ENCODE assay signal across 17 mouse cellular contexts in the genomic region with DNA sequence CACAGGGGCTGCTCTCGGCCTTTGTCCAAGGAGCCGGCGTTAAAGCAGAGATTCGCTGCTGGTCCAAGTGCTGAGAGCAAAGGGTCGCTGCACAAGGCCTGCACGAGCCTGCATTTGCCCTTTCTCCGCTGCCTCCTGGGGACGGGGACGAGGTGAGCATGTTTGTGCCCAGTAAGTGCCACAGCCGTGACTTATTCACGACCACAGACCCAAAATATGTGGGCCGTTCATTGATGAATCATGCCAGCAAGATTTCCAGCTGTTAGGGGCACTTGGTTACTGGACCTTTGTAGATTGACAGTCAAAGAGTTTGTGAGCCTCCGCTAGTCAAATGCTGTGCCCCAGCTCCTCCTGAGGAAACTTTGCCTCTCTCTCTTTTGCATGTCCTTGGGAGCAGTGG. TPM values are rescaled to one million over a fixed set of nuclear protein-coding genes. Genes with fewer than 3 reads are reported as not detected.
A peak's percentile ranks its signal among the peaks of the same experiment; 100 is the strongest.
DNase-seq lines count a peak whose midpoint lies in the region; ATAC-seq lines count a peak whose summit lies in the region.
"Had no signal": no experiment of that assay in that cellular context is flagged by ENCODE, and none has a peak within 500 bp of the region (broad histone marks: within the 10 kb centered on the region; RNA-seq: fewer than 3 reads in every experiment).

No protein-coding gene starts in this region.

- no peaks in the 10 kb centered on the region for H3K9me3 ChIP-seq in heart, embryonic 10.5 days
- no peaks in the 10 kb centered on the region for H3K9me3 ChIP-seq in limb, embryonic 12.5 days
- H3K9me3 ChIP-seq in midbrain, embryonic 10.5 days (replicated peaks) = no peaks in the 10 kb centered on the region
- H3K9me3 ChIP-seq: forebrain, embryonic 12.5 days; liver, embryonic 13.5 days had no signal

- H3K27me3 ChIP-seq in heart, embryonic 10.5 days (ENCODE audit: insufficient read depth, poor library complexity, severe bottlenecking) = peaks cover 13% of the 10 kb centered on the region; the same call in 1 of the 2 replicates
- no peaks in the 10 kb centered on the region; the same call in 1 of the 2 replicates for H3K27me3 ChIP-seq in limb, embryonic 12.5 days
- H3K27me3 ChIP-seq in midbrain, embryonic 10.5 days (ENCODE audit: low read depth, poor library complexity, severe bottlenecking) = peaks cover 17% of the 10 kb centered on the region
- H3K27me3 ChIP-seq: liver, embryonic 13.5 days; Patski had no signal

- H3K27ac ChIP-seq in heart, embryonic 10.5 days = peak overlapping the region; percentile 47; the same call in 1 of the 2 replicates
- H3K27ac ChIP-seq in limb, embryonic 12.5 days = peak overlapping the region; percentile 45; the same call in 1 of the 2 replicates
- H3K27ac ChIP-seq in midbrain, embryonic 10.5 days (replicated peaks) = no peak overlapping the region
- H3K27ac ChIP-seq: forebrain, embryonic 12.5 days; liver, embryonic 13.5 days had no signal

- ATAC-seq in limb, embryonic 12.5 days (ENCODE audit: insufficient number of reproducible peaks, insufficient read depth, low FRiP score, low TSS enrichment, low read depth) = no peak
- ATAC-seq: hindbrain, embryonic 16.5 days had no signal

- no peak overlapping the region for H3K4me3 ChIP-seq in heart, embryonic 10.5 days
- H3K4me3 ChIP-seq in limb, embryonic 12.5 days (replicated peaks) = no peak overlapping the region
- no peak overlapping the region for H3K4me3 ChIP-seq in midbrain, embryonic 10.5 days

- 58% methylated on average over 13 of the region's 13 CpGs for WGBS in heart, embryonic 10.5 days
- WGBS in limb, embryonic 12.5 days = 56% methylated on average over 13 of the region's 13 CpGs
- WGBS in midbrain, embryonic 10.5 days = 43% methylated on average over 13 of the region's 13 CpGs

- H3K9ac ChIP-seq in limb, embryonic 12.5 days (replicated peaks) = no peak overlapping the region
- H3K9ac ChIP-seq: liver, embryonic 13.5 days had no signal

- peaks cover 37% of the 10 kb centered on the region for H3K4me1 ChIP-seq in heart, embryonic 10.5 days
- H3K4me1 ChIP-seq in limb, embryonic 12.5 days (replicated peaks) = peaks cover 42% of the 10 kb centered on the region
- H3K4me1 ChIP-seq in midbrain, embryonic 10.5 days = peaks cover 28% of the 10 kb centered on the region

- DNase-seq in heart, embryonic 10.5 days (ENCODE audit: low spot score) = no peak
- DNase-seq in heart, postnatal 14 days = no peak
- peak; percentile 52 for DNase-seq in 3134 (ENCODE audit: extremely low read depth, insufficient read length, low spot score)
- DNase-seq in Muller cell, postnatal 12 days (ENCODE audit: inconsistent ontology term) = peak; percentile 58
- DNase-seq in right cerebral cortex, postnatal 4 days = no peak
- DNase-seq in midbrain, embryonic 10.5 days (ENCODE audit: low spot score) = no peak
- DNase-seq in lung, postnatal 10 days = no peak
- DNase-seq: cerebellum, postnatal 36 days; layer of hippocampus, adult 9-11 months; liver, embryonic 13.5 days; thymus, postnatal 4 days had no signal

- intact Hi-C loops in heart, postnatal 14 days (cut with DNase I) = no loop called here

- no peaks in the 10 kb centered on the region for H3K36me3 ChIP-seq in heart, embryonic 10.5 days
- H3K36me3 ChIP-seq in limb, embryonic 12.5 days = no peaks in the 10 kb centered on the region
- no peaks in the 10 kb centered on the region for H3K36me3 ChIP-seq in midbrain, embryonic 10.5 days
- H3K36me3 ChIP-seq: forebrain, embryonic 12.5 days; liver, embryonic 13.5 days had no signal

- no peak overlapping the region for H3K4me2 ChIP-seq in limb, embryonic 12.5 days

RNA-seq across cellular contexts. Expression of gene Plekhg6, which starts 42.9 kb away (rescaled TPM):
- 0.20 TPM in 1 of 2 replicates, not detected in the other for polyA plus RNA-seq in heart, embryonic 10.5 days (2016; fragmentation: Nextera tagmentation; extraction: Ambion mirVana)
- not detected for total RNA-seq in heart, postnatal 14 days (2021)
- 0.41 and 0.46 TPM in 2 replicates for polyA plus RNA-seq in limb, embryonic 12.5 days (2016; fragmentation: Nextera tagmentation; extraction: Ambion mirVana)
- polyA plus RNA-seq in midbrain, embryonic 10.5 days (2016; fragmentation: Nextera tagmentation; extraction: Ambion mirVana) = 0.12 and 0.15 TPM in 2 replicates
- total RNA-seq: heart, postnatal 10 days had no signal
- polyA plus RNA-seq: spleen, adult 2 months had no signal

Comparison
In these comparisons a context has a peak if more than half of its experiments do, and no peak if none do; other contexts are left out.
1. DNase-seq: peak in 3134 (single experiment) and Muller cell, postnatal 12 days (single experiment); none in heart, embryonic 10.5 days (single experiment), heart, postnatal 14 days (0 of 2), right cerebral cortex, postnatal 4 days (single experiment), midbrain, embryonic 10.5 days (single experiment) and lung, postnatal 10 days (single experiment).